Mouse (Mus musculus) MEL (cell line): ENCODE data around the gene Treh.

Experiments used
- BHLHE40 ChIP-seq: IDR thresholded peaks from 2 replicates; pipeline ENCODE4 v1.6.1; 2012; ENCODE audit warnings: low read depth, mild to moderate bottlenecking, inconsistent platforms, low read length, improper control_type of control experiment, borderline replicate concordance
- CTCF ChIP-seq, 3 experiments: IDR thresholded peaks in 2 of 3; conservative IDR thresholded peaks in 1 of 3; 2 replicates each; pipeline ENCODE4 v1.5.1; 2011 to 2012; ENCODE audit warnings: low read length in 3 of 3, low read depth in 2 of 3, mild to moderate bottlenecking in 2 of 3, improper control_type of control experiment in 1 of 3, inconsistent platforms in 1 of 3, mixed read lengths in 1 of 3, moderate library complexity in 1 of 3; ENCODE audit not compliant: control insufficient read depth in 1 of 3, insufficient read depth in 1 of 3, poor library complexity in 1 of 3, severe bottlenecking in 1 of 3
- E2F4 ChIP-seq: IDR thresholded peaks from 2 replicates; pipeline ENCODE4 v1.6.1; 2011; ENCODE audit warnings: low read depth, low read length, improper control_type of control experiment, borderline replicate concordance
- ELF1 ChIP-seq: IDR thresholded peaks from 2 replicates; pipeline ENCODE4 v1.6.1; 2014; ENCODE audit warnings: low read depth, mild to moderate bottlenecking, inconsistent platforms, low read length, improper control_type of control experiment, moderate library complexity
- EP300 ChIP-seq, 2 experiments: IDR thresholded peaks; 2 replicates each; pipeline ENCODE4 v1.6.1; 2011; ENCODE audit warnings: improper control_type of control experiment in 2 of 2, low read length in 2 of 2, low read depth in 1 of 2, mild to moderate bottlenecking in 1 of 2
- ETS1 ChIP-seq: IDR thresholded peaks from 2 replicates; pipeline ENCODE4 v1.6.1; 2012; ENCODE audit warnings: low read depth, mild to moderate bottlenecking, inconsistent platforms, low read length, improper control_type of control experiment, moderate library complexity
- GATA1 ChIP-seq: IDR thresholded peaks from 2 replicates; pipeline ENCODE4 v1.6.1; 2011; ENCODE audit warnings: low read depth, low read length, improper control_type of control experiment
- HCFC1 ChIP-seq: IDR thresholded peaks from 2 replicates; pipeline ENCODE4 v1.6.1; 2012; ENCODE audit warnings: low read depth, mild to moderate bottlenecking, inconsistent platforms, low read length, improper control_type of control experiment, moderate library complexity
- KAT2A ChIP-seq: conservative IDR thresholded peaks from 2 replicates; pipeline ENCODE4 v1.6.1; 2012; ENCODE audit warnings: low read depth, low read length, improper control_type of control experiment, inconsistent platforms
- MYC ChIP-seq: IDR thresholded peaks from 2 replicates; pipeline ENCODE4 v1.6.1; 2011; ENCODE audit warnings: low read depth, mild to moderate bottlenecking, low read length, improper control_type of control experiment, moderate library complexity
- NELFE ChIP-seq: IDR thresholded peaks from 2 replicates; pipeline ENCODE4 v1.6.1; 2011; ENCODE audit warnings: low read depth, low read length, improper control_type of control experiment
- POLR2A ChIP-seq, 2 experiments: IDR thresholded peaks; 2 replicates each; pipeline ENCODE4 v1.6.1; 2011 to 2012; ENCODE audit warnings: low read length in 2 of 2, mild to moderate bottlenecking in 2 of 2, control low read depth in 1 of 2, improper control_type of control experiment in 1 of 2, low read depth in 1 of 2, moderate library complexity in 1 of 2; ENCODE audit not compliant: control insufficient read depth in 1 of 2, insufficient read depth in 1 of 2, poor library complexity in 1 of 2
- TCF12 ChIP-seq: IDR thresholded peaks from 2 replicates; pipeline ENCODE4 v1.6.1; 2014; ENCODE audit warnings: low read depth, mild to moderate bottlenecking, inconsistent platforms, low read length, improper control_type of control experiment, moderate library complexity
- ZKSCAN1 ChIP-seq: IDR thresholded peaks from 2 replicates; pipeline ENCODE4 v1.6.1; 2012; ENCODE audit warnings: low read depth, mild to moderate bottlenecking, inconsistent platforms, low read length, improper control_type of control experiment, moderate library complexity

DNA sequence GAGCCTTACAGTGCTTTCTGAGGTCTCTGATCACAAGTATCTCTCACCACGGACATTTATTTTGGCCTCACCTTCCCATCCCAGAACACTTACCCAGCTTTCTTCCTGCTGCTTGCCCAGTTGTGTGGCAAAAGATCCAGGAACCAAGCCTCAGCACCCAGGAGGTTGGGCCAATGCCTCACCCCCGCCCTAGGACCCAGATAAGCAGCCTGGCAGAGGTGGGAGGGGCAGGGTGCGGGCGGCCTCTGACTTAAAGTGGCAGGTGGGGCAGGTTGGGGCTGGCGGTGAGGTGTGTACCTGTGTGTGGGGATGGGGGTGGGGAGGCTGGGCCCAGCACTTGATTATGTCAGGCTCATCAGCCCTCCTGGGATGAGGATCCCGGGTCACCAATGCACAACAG lies 40.0 kb downstream of the Treh start:
- TF ChIP-seq CTCF (IDR thresholded peaks at IDR 0.05 in 2 of 3, conservative IDR thresholded peaks at IDR 0.05 in 1 of 3; ENCODE audit: control insufficient read depth in 1 of 3, insufficient read depth in 1 of 3, low read depth in 2 of 3, low read length in 3 of 3, poor library complexity in 1 of 3, severe bottlenecking in 1 of 3), result no peak
- no peak for TF ChIP-seq ETS1
- no peak for TF ChIP-seq EP300 (IDR thresholded peaks at IDR 0.05; ENCODE audit: low read depth in 1 of 2, low read length in 2 of 2)
- no peak for TF ChIP-seq ZKSCAN1
- TF ChIP-seq NELFE, result no peak
- TF ChIP-seq KAT2A, result no peak
- TF ChIP-seq TCF12, result no peak
- TF ChIP-seq BHLHE40, result no peak
- no peak for TF ChIP-seq MYC
- no peak for TF ChIP-seq HCFC1
- TF ChIP-seq E2F4, result no peak
- TF ChIP-seq POLR2A (IDR thresholded peaks at IDR 0.05; ENCODE audit: control insufficient read depth in 1 of 2, insufficient read depth in 1 of 2, low read depth in 1 of 2, low read length in 2 of 2, poor library complexity in 1 of 2), result no peak
- no peak for TF ChIP-seq GATA1
- no peak for TF ChIP-seq ELF1
